Mouse (Mus musculus) frontal cortex, postnatal 14 days (tissue): Measurements from ENCODE around the gene Lingo2.

Experiments used
- DNase-seq, 2 experiments: peaks; one replicate each; pipeline ENCODE4 v3.0.0; 2022; ENCODE audit warnings: low spot score in 2 of 2

The Lingo2 gene

DNA sequence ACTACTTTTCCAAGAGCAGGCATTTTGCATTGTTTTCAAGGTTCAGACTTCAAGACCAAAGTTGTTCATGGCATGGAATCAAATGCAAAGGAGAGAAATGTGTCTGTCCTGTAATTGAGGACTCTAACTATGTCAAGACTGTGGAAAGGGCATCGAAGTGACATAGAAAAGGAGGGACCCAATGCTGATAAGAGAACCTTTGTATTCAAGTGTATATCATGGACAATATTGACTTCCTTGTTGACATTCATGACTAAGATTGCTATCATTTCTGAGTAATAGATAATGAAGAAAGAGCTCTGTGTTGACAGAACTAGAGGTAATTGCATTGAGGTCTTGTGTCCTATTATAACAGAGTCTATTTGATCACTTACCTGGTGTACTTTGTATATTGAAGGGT is 390.6 kb downstream of the Lingo2 start:
- DNase-seq = no peak

- DNase-seq = no peak
These were observed 410.7 kb downstream of the Lingo2 start for GRCm38 (mm10) chr4:36540664-36541360.

DNA sequence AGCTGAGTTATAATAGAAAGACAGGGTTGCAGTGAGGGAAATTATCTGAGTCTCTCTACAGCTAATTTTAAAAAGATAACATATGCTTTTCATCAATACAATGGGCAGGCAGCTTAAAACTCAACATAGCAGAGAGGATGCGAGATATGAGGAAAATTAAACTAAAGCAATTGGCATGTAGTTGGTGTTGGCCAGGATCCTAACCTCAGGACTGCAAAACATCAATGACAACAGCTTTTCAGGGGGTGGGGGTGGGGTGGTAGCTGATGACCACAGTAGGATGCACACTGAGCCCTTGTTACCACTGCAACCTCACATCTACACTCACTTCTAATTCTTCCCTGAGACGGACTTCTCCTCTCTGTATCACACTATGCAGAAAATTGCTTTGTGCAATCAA is 417.7 kb downstream of the Lingo2 start:
- no peak for DNase-seq

GRCm38 (mm10) chr4:36490255-36490654 is 461.3 kb downstream of the Lingo2 start:
- DNase-seq = no peak

GRCm38 (mm10) chr4:36435211-36435610 is 516.3 kb downstream of the Lingo2 start:
- DNase-seq = no peak

DNA sequence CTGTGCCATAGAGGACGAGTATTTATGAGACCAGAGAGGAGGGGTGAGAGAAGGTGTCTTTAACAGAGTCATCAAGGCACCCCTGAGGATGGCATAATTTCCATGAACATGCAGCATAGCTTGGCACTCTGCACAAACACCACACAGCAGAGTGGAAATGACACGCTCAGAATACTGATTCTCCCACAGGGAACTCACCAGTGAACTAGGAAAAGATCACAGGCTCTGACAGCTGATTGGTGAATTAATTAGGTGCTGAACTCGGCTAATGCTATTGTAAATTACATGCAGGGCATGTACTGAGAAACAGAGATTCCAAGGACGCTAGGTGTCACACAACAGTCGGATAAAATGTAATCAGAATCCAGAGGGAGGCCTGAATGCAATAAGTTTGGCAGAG is 525.4 kb downstream of the Lingo2 start:
- no peak for DNase-seq

DNA sequence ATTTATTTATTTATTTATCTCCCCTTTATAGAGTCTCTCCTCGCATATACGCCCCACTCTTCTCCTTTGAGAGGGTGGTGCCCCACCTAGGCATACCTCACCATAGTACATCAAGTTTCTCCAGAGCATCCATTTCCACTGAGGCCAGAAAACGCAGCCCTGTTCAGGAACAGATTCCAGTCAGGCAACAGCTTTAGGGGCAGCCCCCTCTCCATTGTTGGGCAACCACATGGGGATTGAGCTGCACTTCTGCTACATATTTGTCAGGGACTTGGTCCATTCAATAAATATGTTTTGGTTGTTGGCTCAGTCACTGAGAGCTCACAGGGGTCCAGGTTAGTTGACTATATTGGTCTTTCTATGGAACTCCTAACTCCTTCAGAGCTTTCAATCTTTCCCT is 544.2 kb downstream of the Lingo2 start:
- no peak for DNase-seq

- no peak for DNase-seq
These were observed 582.6 kb downstream of the Lingo2 start for GRCm38 (mm10) chr4:36368925-36369324.

DNA sequence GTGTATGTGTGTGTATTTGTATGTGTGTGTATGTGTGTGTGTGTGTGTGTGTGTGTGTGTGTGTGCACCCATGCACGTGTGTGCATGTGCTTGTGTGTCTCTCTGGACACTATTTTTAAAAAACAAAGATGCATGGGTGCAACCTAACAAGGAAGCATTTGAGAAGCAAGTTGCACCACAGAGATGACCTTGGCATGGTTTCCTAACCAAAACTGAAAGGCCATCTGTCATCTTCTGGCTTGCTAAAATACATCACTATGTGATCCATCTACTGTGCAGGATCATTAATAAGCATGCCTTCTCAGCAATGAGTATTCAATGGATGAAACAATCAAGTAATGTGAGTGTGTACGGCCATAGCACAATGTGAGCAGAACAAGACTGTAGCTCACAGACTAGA is 597.1 kb downstream of the Lingo2 start:
- no peak for DNase-seq

GRCm38 (mm10) chr4:36331741-36332140 is 619.8 kb downstream of the Lingo2 start:
- DNase-seq = no peak

GRCm38 (mm10) chr4:36325603-36326002 is 625.9 kb downstream of the Lingo2 start:
- no peak for DNase-seq

DNA sequence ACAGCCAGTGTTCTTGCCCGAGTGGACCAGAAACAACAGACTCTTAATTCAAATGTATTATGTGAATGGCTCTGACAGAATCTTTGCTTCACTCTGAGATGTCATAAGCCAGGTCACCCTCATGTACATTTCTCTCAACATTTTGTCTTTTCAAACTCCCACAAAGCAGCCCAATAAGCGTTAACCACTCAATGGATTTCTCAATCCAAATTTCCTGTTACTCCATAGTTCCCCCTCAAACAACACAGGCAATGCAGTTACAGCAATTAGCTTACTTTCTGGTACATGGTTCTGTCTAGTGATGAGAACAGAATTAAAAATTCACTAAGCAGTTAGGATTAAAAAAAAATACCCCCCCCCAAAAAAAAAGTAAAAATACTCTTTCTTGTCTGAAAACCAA is 638.5 kb downstream of the Lingo2 start:
- no peak for DNase-seq

DNA sequence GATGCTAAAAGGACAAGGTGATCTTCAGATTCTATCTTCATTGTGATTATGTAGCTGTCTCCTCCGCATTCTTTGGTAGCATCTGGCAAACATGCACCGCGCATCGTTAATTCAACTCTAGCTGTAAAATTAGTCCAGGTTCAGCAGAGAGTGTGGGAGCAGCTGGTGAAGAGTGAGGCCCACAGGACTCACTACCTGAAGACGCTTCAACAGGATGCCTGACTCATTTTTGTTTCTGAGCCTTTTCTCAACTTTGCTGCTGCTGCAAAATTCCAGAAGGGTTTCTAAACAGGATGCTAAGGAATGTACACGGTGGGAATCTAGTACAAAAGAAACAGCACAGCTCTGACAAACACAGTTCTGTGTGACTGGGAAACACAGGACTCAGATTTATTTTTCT is 640.1 kb downstream of the Lingo2 start:
- DNase-seq = no peak

DNA sequence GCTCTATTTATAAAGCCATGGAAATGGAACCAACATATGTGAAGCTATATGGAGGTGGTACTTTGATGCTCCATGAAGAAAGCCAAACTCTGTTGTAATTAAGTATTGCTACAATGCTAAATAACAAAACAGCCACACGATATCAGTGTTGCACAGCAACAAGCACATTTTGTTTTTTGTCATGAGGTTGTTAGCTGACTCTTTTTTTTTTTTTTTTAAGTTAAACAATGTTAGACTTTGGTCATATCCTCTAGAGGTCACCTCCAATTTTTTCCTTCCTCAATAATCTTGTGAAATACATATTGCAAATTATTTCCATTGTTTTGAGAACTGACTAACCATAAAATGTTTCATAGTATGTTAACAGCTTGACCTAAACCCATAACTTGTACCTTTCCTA is 646.3 kb downstream of the Lingo2 start:
- no peak for DNase-seq

- no peak for DNase-seq
These were observed 661.9 kb downstream of the Lingo2 start for GRCm38 (mm10) chr4:36289701-36290053.

DNA sequence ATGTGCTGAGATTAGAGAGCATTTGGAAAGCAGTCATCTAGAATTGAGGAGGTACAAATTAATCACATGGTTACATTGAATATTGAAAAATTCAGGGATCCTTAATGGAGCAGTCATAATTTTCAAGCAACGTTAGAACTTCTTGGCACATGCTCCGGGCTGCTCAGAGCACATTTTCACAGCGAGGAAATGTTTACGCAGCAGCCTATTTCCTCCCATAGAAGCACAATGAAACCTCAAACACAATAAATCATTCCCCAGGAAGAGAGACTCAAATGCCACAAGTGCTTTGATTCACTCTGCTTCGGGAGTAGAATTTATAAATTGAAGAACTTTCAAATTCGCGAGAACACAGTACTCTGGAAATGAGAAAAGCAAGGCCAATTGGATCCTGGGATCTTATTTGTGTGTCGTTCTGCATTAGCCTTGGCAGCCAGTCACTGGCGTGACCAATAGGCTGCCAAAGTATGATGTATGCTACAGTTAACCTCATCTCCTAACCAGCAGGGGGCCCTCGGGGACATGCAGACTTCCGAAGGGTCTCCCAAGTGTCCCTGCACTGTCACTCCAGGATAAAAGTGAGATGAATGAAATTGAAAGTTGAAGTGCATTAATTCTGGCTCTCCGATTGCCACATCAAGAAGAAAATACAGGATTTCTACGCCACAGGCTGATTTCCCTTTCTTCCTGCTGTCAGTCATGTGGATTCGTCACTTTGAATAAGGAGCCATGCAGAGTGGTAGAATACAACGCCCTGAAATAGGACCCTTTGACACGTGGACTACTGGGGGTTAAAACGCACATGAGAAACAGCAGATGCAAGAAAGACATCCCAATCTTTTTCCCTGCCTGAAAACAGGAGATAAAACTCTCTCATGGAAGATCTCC is 662.5 kb downstream of the Lingo2 start:
- peak; percentile 38 to 58 for DNase-seq

- DNase-seq = no peak
These were observed 688.9 kb downstream of the Lingo2 start for GRCm38 (mm10) chr4:36262436-36263169.

DNA sequence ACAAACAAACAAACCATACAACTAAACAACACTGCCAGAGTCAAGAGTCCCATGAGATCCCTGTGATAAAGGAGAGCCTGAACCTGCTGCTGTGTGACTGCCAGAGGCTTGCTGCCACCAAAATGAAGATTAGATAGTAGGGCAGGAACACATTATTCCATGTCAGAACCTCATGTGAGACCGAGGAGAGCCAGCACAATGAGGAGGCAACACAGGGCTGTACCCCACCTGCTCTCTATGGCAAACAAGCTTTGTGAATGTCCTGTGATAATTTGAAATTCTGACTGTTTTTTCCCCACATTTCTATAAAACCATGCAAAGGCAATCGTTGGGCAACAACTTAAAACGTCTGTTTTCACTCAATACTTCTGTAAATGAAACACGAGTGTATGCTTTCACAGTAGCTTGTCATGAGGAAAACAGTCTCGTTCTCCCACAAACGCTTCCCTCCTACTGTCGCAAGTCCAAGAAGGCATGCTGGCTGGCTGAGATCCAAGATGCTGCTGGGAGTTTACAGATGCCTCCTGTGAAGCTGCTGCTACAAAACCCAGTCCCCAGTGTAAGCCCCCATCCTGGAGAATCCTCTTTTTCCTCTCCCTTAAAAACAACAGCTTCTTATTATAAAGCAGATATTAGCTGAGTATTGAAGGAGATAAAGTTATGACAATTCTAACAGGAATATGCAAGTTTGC is 765.2 kb downstream of the Lingo2 start:
- DNase-seq = peak; percentile 22 to 48

DNA sequence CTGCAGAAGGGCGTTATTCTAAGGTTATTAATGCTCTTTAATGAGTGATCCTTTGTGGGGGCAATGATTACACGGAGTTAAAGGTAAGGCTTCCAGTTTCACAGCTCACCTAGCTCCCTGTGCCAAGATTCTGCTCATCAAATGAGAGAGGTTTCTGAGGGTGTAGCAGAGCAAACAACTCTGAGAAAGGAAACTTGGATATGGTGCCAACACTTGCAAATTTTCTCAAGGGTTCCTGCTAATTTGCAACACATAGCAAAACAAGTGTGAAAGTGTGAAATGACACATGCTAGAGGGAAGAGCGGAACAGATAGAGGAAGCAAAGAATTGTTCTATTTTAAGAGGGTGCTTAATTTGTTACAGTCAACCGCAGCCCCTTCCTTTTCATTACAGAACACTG is 767.9 kb downstream of the Lingo2 start:
- no peak for DNase-seq

DNA sequence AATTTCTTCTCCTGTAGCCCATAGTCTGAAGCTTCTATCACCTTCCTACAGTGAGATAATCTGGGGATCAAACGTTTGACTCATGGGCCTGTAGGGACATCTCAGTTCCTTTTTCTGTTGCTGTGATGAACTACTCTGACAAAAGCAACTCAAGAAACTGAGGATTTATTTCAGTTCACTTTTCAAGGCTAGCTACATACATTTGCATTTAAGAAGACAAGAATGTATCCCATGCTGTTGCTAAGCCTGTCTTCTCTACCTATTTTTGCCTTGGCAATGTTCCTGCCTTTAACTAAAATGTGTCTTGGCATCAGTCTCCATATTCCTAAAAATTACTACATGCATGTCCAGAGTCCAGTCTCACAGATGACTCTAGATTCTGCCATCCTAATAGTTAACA is 781.4 kb downstream of the Lingo2 start:
- no peak for DNase-seq

DNA sequence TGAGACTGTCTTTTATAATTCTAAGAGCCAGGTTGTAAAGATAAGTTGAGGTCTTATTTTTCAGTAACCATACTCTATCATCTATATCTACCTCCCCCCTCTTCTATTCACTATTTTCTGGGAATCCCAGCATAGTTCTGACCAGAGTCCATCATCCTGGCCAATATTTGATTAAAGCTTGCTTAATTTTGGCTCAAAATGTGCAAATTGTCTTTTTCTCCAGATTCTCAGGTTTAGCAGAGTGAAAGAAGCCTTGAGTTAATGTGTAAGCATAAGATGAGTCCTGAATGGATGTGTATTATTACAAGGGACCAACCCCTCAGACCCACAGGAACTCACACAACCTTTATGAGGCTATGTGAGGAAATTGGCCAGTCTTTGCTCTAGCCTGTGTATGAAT is 820.2 kb downstream of the Lingo2 start:
- DNase-seq = no peak

GRCm38 (mm10) chr4:36095482-36095881 is 856.1 kb downstream of the Lingo2 start:
- DNase-seq = no peak
